Mouse (Mus musculus): ENCODE data around the gene Lbx1. TPM values are rescaled to one million over a fixed set of nuclear protein-coding genes. Genes with fewer than 3 reads are reported as not detected.

Gene Lbx1
- total RNA-seq, 2 experiments from 2014 or later = not detected

Other genes starting within 250 kb of the Lbx1 start
- 10 to 100 TPM; 17.7 to 25.8 TPM for gene Sema4g, start 246.7 kb downstream of the Lbx1 start, total RNA-seq (2021)
- 10 to 100 TPM; 12.3 to 14.0 TPM for gene Twnk, start 230.1 kb downstream of the Lbx1 start, total RNA-seq (2021)
- 10 to 100 TPM; 36.1 to 47.5 TPM for gene Mrpl43, start 229.4 kb downstream of the Lbx1 start, total RNA-seq (2021)
- gene Lzts2, start 221.4 kb downstream of the Lbx1 start, total RNA-seq (2021) = 10 to 100 TPM; 36.2 to 36.3 TPM
- 1 to 10 TPM; 3.3 to 5.8 TPM for gene Pdzd7, start 190.1 kb downstream of the Lbx1 start, total RNA-seq (2021)
- 100 to 1,000 TPM; 118 to 119 TPM for gene Sfxn3, start 188.3 kb downstream of the Lbx1 start, total RNA-seq (2021)
- gene Kazald1, start 160.6 kb downstream of the Lbx1 start, total RNA-seq (2021) = 1 to 10 TPM; 3.4 to 4.1 TPM
- not detected for gene Tlx1, start 85.1 kb downstream of the Lbx1 start, total RNA-seq (2021)
- gene Btrc, start 127.9 kb upstream of the Lbx1 start, total RNA-seq (2021) = 100 to 1,000 TPM; 102 to 103 TPM

All from left cerebral cortex, postnatal 36 days (tissue).